Mouse (Mus musculus): ENCODE data around the gene Epop.

- TF ChIP-seq CTCF (IDR thresholded peaks at IDR 0.05; ENCODE audit: low read depth) (no peak), EP300 (optimal IDR thresholded peaks at IDR 0.05) (no peak)
Measured at GRCm38 (mm10) chr11:97623166-97623565, 6.3 kb downstream of the Epop start.
